Mouse (Mus musculus): ENCODE results near the gene Fyco1.

Gene Fyco1

DNA sequence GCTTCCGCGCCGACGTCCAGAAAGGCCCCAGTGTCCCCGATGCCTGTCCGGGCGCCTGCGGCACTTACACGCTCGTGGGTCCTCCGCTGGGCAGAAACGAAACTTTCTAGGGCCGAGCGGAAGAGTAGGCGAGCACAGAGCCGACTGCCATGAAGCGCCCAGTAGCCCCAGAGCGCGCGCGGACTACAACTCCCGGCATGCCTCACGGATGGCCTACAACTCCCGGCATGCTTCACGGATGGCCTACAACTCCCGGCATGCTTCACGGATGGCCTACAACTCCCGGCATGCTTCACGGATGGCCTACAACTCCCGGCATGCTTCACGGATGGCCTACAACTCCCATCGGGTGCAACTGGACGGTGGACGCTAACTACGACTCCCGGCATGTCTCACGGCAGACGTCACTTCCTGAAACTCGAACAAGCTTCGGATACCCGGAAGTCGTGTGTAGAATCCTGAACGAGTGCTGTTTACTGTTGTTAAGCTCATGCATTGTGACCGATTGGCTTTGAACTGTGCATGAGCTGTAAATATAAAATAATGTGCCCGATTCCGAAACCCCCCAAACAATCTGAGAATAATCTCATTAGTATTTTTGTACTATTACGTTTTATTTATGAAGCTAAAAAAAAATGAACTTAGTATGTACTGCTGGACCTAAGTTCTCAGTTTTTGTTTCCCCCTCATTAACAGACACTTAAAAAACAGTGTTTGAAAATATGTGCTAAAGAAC lies at the start of gene Fyco1:
TSS of gene Fyco1 (minus strand) at position 187 of the 736 bp plus-strand sequence.
- peak; percentile 90 to 92 for DNase-seq

DNA sequence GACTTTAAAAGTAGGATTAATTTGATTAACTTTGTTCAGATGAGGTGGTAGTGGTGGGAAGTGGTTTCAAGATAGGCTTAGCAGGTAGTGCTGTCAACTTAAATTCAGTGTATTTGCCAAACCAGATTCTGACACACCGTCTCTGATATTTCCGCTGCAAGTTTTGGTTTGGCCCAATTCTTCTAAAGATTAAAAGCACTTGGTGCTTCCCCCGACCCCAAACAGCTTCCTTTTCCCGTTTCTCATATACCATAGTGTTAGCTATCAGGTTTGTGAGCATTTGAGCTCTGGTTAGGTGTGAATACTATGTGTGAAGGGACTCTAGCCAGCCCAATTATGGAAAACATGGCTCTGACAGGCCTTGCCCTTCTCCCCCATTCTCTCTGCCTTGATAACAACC lies 20.4 kb upstream of the Fyco1 start:
- DNase-seq, result no peak

DNA sequence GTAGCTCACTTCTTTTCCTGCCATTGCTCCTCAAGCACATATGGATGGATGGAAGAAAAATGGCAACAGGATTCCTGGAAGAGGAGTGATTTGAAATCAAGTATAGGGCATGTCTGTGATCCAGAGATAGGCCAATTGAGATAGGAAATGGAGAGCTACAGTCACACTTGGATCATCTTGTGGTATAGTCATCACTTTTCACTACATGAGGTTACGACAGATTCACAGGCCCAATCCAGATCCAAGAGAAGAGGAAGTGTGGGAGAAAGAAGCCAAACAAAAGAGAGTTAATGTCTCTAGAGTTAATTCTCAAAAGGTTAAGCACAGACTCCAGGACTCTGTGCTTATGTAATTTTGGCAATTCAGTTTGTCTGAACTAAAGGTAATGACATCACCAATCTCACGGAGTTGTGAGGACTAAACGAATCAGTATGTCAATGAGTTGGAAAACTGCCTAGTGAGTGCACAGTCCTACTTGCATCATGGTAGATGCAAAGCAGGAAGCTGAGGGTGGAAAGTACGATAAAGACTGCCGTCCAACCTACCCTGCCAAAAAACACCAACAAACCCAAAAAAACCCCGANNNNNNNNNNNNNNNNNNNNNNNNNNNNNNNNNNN lies 17.6 kb upstream of the Fyco1 start:
- no peak for DNase-seq

DNA sequence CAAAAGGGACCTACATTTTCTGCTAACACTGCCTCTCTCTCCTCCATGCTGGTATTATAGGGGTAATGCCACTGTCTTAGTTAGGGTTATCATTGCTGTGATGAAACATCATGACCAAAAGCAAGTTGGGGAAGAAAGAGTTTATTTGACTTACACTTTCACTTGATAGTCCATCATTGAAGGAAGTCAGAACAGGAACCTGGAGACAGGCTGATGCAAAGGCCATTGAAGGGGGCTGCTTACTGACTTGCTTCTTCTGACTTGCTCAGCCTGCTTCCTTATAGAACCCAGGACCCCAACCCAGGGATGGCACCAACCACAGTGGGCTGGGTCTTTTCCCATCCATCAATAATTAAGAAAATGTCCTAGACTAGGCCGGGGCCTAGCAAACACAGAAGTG lies 11.9 kb upstream of the Fyco1 start:
- no peak for DNase-seq

DNA sequence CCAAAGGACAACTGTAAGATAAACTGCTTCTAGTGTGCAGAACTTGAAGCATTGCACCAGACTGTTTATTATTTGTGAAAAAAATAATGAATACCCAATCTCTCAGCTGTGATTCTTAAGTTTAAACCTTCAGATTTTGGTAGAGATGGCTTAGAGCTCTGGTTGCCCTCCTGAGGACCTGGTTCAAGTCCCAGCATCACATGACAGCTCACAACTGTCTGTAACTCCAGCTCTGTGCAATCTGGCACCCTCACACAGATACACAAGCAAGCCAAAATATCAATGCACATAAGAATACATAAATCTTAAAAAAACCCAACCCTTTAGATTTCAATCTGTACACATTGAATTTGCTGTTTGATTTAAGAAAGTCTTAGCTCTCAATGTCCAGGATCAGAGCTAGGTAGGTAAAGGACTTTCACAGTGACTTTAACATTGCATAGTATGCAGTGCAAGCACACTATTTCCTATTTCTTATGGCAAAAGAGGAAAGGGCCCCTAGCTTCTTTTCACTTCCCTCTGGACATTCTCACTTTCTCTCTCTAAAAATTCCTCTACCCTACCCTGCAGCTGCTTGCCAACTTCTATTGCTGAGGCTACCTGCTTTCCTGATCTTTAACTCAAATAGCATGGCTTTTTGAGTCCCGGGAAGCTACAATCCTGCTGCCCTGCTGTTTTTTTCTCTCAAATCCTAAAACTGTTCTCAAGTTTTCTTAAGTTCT lies 11.4 kb upstream of the Fyco1 start:
- no peak for DNase-seq

DNA sequence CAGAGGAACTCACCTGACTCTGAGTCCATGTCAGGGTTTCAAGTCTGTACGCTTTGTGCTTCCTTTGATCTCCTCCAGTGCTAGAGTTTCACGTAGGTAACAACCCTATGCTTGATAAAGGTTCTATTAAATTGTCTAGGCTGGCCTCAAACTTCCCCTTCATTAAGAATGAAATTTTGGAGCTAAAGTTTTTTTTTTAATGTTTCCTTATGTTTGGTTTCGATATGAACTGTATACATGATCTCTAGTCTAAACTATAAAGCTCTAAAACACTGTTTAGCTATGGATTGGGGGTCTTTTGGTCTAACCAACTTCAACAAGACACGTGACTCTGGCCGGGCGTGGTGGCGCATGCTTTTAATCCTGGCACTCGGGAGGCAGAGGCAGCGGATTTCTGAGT lies 10.2 kb upstream of the Fyco1 start, which contains the start of gene Xcr1:
TSS of gene Xcr1 (minus strand) at position 101 of the 400 bp plus-strand sequence.
- no peak for DNase-seq

DNA sequence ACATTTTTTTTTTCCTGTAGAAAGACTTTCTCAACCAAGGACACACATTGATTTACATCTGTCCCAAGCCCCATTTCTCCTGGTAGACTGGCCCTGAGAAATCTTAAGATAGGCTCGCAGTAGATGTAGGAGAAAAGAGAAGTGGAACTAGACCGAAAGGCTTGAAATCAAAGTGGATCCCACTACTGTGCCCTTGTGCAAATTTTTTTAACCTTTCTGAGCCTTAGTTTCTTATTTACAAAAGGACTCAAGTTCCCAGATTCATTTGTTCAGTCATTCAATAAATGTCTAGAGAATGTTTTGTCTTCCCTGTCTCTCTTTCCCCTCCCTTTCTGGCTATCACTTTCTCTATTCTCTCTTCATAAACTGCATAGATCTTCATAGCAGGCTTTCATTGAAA lies 5.1 kb upstream of the Fyco1 start:
- DNase-seq, result no peak

DNA sequence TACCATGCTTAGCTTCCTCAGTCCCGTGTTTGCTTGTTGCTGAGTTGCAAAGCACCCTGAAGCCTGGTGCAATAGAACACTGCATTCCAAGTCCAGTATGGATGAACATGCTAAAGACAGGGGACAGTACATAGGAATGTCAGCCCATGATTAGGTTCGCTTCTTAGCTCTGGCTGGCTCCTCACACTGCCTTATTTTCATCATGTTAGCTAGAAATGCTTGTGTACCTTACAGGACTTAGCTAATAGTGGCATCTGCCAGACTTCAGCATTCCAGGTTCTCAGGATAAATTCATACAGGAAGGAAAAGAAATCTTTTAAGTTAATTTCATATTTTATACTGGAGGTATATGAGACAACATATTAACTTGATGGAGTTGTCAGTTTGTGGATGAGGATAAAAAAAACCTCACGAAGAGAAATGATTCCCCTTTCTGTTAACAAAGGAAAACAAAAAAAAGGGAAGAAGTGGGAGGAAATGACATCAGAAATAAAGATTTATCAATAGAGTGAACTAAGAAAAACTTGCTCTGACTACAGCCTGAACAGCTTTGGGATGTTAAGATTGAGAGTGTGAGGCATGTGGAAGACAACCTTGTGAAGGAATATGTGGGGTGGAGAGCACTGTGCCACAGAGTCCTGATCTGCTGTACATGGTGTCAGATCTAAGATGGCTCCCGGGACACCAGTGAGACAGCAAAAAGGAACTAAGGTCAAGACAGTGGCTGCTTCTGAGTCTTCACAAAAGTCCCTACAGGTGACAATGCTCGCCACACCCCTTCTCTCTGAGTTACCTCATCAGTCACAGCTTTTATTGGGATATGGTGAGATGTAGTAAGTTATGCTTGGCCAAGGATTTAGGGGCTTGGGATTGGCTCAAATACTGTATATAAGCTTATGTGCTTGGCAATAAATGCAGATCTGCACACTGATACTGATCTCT lies 1.0 kb upstream of the Fyco1 start:
- peak in 1 of 2 experiments; percentile 12 for DNase-seq

DNA sequence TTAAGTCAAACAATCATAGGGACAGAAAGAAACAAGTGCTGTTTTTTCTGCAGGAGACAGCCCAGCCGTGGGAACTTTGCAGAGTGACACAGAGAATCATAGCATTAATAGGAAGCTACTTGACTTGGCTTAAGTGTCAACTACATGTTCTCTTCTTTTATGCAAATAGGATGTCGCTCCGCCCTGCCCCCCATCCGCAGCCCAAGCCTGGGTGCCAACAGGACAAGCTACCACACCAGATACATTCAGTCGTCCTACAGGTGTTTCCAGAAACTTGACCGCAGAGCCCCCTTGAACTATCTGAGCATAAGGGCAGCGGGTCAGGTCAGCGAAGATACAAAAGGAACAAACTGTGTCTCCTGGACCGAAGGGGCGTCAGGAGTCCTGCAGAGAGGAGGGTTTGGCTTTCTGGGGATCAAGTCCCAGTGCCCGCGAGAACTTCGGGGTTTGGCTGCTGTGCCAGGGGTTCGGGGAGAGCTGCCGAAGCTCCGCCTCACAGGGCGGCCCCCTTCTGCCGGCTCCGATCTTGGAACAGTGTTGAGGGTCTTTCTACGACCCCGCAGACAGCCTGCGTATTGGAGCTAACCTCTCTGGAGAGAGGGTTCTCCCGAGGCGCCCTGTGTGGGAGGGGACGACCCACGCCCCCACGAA lies 512 bp downstream of the Fyco1 start:
- DNase-seq, result peak; percentile 13 to 34

DNA sequence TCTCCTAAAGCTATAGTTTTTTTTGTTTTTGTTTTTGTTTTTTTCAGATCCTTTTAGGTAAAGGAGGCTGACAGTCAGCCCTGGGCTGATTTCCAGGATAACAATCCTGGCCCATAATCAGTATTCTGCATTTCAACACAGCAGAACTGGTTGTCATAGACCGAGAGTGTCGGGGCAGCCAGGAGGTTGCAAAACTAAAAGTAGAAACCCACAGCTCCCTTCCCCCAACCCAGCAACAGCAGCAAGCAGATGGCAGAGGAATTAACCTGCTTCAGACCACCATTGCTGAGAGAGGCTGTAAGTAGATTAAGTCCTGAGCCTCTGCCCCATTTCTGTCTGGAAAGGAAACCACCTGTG lies 1.0 kb downstream of the Fyco1 start:
- no peak for DNase-seq

DNA sequence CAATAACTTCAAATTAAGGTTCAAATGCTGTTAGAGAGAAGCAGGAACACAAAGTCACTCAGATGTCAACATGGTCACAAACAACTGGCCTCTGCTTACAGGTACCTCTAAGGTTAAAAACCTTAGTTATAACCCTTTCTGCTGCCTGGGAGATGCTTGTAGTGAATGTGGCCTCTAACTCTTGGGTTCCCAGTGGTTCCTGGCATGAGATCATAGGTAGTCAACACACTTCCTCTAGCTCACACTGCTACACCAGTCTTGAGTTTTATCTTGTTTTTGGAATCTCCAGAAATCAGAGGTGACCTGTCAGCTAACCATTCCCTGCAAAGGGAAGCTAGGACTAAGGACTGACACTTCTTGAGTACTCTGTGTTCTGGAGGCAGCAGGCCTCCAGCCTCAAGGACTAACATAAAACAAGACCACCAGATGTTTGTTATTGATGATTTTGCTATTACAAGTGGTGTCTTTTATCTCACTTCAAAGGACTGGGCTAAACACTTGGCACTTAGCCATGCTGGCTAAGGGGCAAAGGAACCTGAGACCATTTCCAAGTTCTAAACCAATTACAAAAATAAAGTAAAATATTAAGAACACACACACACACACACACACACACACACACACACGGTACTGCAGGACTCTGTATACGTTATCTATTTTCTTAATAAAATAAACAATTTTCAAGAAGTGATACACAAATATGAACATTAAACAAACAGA lies 1.6 kb downstream of the Fyco1 start:
- no peak for DNase-seq

DNA sequence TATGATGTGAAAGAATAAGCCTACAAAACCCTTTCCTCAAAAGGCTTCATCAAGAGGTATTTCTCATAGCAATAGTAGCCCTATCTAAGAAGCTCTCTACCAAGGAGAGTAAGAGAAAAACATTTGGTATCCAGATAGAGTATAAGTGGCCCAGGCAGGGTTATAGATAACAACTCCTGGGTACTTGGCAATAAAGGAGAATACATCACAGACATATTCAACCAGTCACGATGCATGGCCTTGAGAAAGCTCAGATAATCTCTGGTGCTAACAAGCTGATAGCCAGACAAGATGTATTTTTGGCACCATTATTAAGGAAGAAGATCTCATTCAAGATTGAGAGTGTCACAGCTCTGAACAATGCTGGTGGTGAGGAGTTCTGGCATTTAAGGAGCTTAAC lies 5.2 kb downstream of the Fyco1 start:
- no peak for DNase-seq

DNA sequence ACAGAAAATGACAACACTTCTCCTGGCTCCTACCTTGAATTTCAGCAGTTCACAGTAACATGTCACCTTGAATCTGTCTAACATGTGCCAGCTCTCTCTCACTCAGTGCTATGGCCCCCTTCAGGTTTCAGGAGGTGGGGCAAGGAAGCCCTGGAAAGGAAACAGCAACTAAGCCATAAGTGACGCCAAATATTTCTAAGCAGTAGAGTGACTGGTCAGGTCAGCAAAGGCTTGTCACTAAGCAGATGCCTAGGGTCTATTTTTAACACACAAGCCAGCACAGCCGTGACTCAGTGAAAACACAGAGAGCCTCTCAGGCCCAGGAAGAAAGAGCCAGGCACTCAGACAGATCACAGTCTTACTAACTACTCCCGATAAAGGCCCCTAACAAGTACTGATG lies 6.6 kb downstream of the Fyco1 start:
- DNase-seq, result no peak

DNA sequence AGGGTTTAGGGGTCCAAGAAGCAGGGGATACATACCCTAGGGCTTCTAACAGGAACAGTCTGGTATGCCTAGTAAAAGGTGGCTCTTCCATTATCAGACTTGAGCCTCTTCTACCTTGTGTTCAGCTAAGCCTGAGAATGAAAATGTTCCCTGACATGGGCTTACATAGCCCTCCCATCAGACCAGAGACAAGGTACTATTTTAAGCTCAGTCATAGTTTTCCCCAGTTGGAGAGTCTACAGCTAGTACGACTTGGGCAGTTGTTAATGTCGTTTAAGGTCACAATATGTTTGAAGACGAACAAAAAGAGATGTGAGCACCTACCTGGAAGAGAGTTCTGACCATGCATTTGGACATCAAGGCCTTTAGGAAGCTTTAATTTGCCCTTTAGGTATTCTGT lies 7.2 kb downstream of the Fyco1 start:
- DNase-seq, result no peak

DNA sequence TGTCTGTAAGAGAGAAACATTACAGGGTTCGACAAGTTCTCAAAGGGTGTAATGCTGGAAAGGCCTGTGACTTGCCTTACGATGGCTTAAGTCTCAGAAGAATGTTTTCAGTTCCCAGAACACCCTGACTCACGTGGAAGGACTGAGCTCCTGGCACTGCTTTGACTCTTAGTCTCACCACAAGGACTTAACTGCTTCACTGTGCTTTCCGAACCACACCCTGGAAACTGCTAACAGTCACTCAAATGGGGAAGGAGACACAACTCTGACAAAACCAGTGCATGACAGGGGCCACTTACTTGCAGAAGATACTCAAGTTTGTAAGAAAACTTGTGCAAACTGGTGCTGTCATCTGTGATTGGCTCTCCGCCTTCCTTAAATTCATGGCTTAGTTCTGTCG lies 11.5 kb downstream of the Fyco1 start:
- DNase-seq, result no peak

DNA sequence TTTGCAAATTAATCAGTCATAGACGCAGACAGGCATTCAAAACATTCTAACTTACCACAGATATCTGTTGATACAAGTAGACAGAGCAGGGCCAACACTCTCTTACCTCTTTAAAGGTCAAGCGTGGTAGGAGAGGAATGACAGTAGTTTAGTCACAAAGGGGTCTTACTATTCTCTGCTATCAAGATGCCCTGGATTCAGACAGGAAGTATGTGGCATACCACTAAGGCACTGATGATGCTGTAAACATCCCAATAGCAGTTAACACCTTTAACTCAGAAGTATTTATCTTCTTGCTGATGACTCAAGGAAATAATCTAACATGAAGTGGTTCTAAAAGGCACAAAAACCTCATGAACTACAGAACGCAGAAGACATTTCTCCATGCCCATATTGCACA lies 15.8 kb downstream of the Fyco1 start:
- DNase-seq, result no peak

DNA sequence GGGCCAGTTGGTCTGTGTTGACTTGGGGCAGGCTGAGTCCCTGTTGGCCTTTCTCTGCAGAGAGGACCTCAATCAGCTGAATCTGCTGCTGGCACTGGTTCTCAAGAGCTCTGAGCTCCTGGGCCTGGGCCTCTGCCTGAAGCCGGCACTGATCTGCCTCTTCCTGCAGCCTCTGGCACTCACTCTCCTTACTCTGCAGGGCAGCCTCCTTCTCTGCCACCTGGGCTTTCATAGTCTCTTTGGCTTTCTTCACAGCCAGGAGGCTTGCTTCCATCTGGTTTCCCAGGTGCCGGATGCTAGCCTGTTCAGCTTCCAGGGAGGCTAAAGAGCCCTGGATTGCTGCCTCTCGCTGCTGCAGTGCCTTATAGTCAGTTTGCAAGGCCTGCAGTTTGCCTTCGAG lies 22.8 kb downstream of the Fyco1 start:
- DNase-seq, result peak; percentile 74 to 77

DNA sequence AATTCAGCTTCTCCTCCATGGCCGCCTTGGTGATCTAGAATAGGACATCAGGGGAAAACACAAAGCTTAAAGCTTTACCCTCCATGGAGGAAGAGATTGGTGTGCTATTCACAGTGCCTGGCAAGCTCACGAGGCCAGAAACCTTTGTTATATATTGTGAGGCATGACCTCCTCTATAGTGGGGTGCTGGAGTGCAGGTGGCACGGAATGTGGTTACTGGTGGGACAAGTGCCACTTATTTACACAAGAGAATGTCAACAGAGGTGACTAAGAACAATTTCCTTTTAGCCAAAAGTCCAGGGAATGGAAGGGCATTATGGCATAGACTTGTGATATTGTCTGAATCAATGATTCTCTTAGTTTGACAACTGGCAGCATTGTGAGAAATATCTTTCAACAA lies 25.1 kb downstream of the Fyco1 start:
- DNase-seq, result no peak

DNA sequence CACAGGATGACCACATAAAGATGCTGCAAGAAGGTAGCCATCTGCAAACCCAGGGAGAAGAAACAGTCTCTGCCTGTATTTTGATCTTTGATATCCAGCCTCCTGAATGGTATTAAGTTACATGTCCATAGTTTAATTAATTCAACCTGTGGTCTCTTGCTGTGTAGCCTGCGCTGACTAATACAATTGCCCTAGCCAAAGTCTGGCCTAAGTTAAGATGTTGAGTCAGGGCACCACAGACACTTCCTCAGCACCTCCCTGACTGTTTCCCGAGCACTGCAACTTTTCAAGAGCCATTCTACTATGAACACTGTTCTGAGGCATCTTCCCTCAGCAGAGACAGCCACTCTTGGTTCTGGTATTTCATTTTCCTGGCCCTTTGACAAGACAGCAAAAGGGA lies 33.1 kb downstream of the Fyco1 start:
- no peak for DNase-seq

DNA sequence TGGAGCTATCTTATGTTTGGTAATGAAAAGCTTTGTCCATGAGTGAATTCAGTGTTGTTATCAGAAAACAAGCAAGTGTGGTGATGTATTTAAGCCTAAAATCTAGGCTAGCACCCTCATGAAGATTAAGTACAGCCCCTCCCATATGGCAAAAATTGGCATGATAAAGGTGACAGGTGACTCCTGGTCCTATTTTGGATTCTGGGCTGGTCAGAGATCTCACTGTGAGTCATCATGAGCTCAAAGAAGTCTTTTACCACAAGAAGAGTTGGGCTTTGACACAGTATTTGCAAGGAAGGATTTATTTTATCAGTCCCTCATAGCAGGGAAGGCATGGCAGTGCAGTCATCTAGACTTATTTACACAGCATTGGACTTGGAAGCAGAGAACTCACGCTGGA lies 35.7 kb downstream of the Fyco1 start:
- peak; percentile 11 to 29 for DNase-seq

DNA sequence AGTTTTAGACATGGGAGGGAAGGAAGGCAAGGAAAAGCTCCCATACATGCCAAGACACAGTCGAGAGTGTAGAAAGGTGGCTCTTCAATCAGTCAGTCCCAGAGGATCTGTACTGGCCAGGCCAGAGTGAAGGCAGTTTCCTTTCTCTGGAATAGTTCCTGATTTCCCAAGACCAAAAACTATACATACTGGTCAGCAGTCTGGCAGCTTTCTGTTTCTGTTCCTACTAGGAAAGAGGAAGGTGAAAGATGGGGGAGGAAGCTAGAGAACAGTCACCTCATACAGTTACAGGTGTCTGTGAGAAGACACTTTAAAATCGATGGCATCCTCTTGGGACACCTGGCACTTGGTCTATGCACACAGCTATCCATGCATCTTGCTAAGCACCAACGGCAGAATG lies 36.3 kb downstream of the Fyco1 start:
- DNase-seq, result peak in 1 of 2 experiments; percentile 23

DNA sequence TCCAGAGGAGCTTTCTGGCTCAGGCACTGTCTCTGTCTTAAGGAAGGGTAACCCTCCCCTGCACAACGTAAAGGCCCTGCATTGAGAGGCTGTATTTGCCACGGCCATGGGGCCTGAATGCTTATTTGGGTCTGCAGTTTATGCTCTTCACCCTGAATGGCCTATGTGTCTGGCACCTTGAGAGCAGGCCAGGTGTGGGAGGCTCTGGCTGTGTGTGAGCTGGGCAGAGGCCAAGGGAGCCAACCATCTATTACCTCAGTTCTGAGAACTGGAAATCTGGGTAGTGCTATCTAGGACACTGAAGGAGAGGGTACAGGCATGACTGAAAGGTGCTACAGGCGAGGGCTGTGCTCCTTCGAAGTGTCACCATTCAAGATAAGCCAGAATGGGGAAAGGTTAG lies 36.9 kb downstream of the Fyco1 start:
- DNase-seq, result peak; percentile 50 to 57
